Mouse (Mus musculus) small intestine, adult 2 months (tissue): Measurements from ENCODE around the gene Rab37.

Source experiments
- CTCF ChIP-seq: fragments of 200-500 bp; IDR thresholded peaks from 2 replicates; pipeline ENCODE4 v1.5.1; 2012; ENCODE audit warnings: low read depth, mild to moderate bottlenecking, control low read depth, inconsistent platforms, low read length, moderate library complexity, mixed read lengths; ENCODE audit not compliant: insufficient replicate concordance, insufficient read length; ENCODE audit errors: extremely low read depth
- POLR2A ChIP-seq: fragments of 200-500 bp; IDR thresholded peaks from 2 replicates; pipeline ENCODE4 v1.6.1; 2012; ENCODE audit warnings: low read depth, mild to moderate bottlenecking, control low read depth, inconsistent platforms, low read length, moderate library complexity

GRCm38 (mm10) chr11:115091362-115091901 is at the start of gene Rab37:
- TF ChIP-seq CTCF, result no peak
- TF ChIP-seq POLR2A, result no peak
